Mouse (Mus musculus): ENCODE measurements around the gene Fat1.

GRCm38 (mm10) chr8:45062311-45062710, 127.1 kb downstream of the Fat1 start:
- TF ChIP-seq CTCF (IDR thresholded peaks at IDR 0.05; ENCODE audit: low read depth) (no peak), EP300 (IDR thresholded peaks at IDR 0.05; ENCODE audit: low read depth) (no peak)

Measured in liver, postnatal 0 days (tissue).